Mouse (Mus musculus) midbrain, embryonic 10.5 days (tissue): ENCODE results near the gene Cep250. TPM values are rescaled to one million over a fixed set of nuclear protein-coding genes. Genes with fewer than 3 reads are reported as not detected.
A peak's percentile ranks its signal among the peaks of the same experiment; 100 is the strongest.

Source experiments
- DNase-seq: peaks from one replicate; pipeline ENCODE4 v3.0.0-alpha.2; 2017; ENCODE audit warnings: low spot score
- H3K27ac ChIP-seq: fragments of 300-500 bp; sonication (generic); replicated peaks from 2 replicates; pipeline ENCODE4 v1.5.1; 2016; ENCODE audit warnings: mild to moderate bottlenecking
- H3K27me3 ChIP-seq: fragments of 300-500 bp; sonication (generic); 2 replicates; pipeline ENCODE4 v1.6.1; 2016; ENCODE audit warnings: low read depth, mild to moderate bottlenecking; ENCODE audit not compliant: poor library complexity, severe bottlenecking
- H3K36me3 ChIP-seq: fragments of 300-500 bp; sonication (generic); 2 replicates; pipeline ENCODE4 v1.6.1; 2016; ENCODE audit warnings: mild to moderate bottlenecking, moderate library complexity
- H3K4me1 ChIP-seq: fragments of 300-500 bp; sonication (generic); 2 replicates; pipeline ENCODE4 v1.6.1; 2016
- H3K4me3 ChIP-seq: fragments of 300-500 bp; sonication (generic); 2 replicates; pipeline ENCODE4 v1.5.1; 2016; ENCODE audit warnings: mild to moderate bottlenecking, moderate library complexity
- H3K9me3 ChIP-seq: fragments of 300-500 bp; sonication (generic); replicated peaks from 2 replicates; pipeline ENCODE4 v1.6.1; 2016; ENCODE audit warnings: mild to moderate bottlenecking
- WGBS: fragments of 180-500 bp; shearing (Covaris S2); methylation state at CpG from one replicate; pipeline ENCODE4 v1.1.7; 2016; 5-methylcytosine and 5-hydroxymethylcytosine counted together
- polyA plus RNA-seq: library from polyadenylated mRNA; unstranded; fragments of >200 nt; fragmentation: Nextera tagmentation; extraction: Ambion mirVana; gene quantifications from 2 replicates; pipeline ENCODE4 v1.2.1, GENCODE M21; 2016

Cep250 gene
- polyA plus RNA-seq, 1 experiment from 2014 or later: 24.3 TPM

DNA sequence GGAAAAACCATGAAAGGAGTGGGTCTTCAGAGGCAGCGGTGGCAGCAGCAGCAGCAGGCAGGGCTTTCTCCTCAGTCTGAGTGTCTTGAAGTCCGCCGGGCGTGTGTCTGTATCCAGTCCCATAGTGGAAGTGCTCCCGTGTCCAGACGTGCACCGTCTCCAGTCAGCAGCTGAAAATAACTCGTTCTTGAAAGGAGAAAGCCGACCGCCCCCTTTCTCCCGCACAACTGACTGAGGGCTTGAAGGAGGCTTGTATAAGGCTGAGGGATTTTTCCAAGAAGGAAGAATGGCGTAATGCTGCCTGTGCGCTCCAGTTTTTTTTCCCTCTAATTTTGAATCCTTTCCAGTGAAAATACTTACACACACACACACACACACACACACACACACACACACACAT, 11.1 kb upstream of the Cep250 start, which contains the start of gene Gdf5:
Gene Gdf5, minus strand, starts transcription at position 244 of the 400 bp plus-strand sequence.
- no peak for DNase-seq
- 60% methylated on average over 13 of the region's 13 CpGs for WGBS

DNA sequence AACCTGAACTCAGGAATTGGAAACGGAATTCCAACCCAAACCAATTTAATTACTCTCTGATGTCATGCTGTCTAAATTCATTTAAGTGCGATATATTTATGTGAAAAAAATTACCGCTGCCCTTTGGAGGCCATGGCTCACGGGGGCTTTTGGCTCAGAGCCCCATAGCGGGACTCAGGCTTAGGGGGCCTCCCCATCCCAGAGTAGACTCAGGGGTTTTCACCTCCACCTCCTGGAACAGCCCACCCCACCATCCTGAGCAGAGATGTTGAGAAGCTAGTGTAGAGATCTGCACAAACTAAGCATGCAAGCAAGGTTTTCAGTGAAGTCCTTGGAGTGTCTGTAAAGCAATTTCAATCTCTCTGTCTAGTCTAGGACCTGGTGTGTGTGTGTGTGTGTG, 10.7 kb upstream of the Cep250 start:
- DNase-seq: no peak
- Histone ChIP-seq H3K4me1 (peaks cover 44% of the 10 kb centered on the region), H3K27me3 (peaks cover 11% of the 10 kb centered on the region), H3K9me3 (no peaks in the 10 kb centered on the region), H3K4me3 (no peak overlapping the region), H3K36me3 (no peaks in the 10 kb centered on the region), H3K27ac (no peak overlapping the region)
- 85% methylated on average over 5 of the region's 5 CpGs for WGBS

More for the DNA sequence above, 11.1 kb upstream of the Cep250 start, which contains the start of gene Gdf5:
- Histone ChIP-seq H3K27me3 (peaks cover 11% of the 10 kb centered on the region), H3K4me3 (no peak within 1 kb of the TSS), H3K9me3 (no peaks in the 10 kb centered on the region), H3K4me1 (peaks cover 44% of the 10 kb centered on the region), H3K36me3 (no peaks in the 10 kb centered on the region), H3K27ac (peak within 1 kb of the TSS; percentile 52)

DNA sequence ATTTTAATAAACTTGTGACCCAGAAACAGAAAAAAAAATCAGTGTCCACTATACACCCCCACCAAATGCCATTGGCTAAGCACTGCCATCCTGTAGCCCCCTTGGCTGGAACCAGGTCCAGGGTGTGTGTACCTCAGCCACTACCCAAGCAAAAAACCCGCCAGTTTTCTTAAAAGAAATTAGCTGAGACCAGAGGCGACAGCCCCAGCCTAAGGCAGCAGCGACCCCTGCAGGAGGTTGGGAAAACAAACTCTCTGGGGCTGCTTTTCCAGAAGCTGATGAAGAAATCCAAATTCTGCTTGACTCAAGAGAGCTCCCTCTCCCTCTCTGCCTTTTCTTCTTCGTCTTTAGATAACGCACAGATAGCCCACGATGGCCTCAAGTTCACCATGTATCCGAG, 10.2 kb upstream of the Cep250 start:
- DNase-seq: peak; percentile 70
- 2% methylated on average over 7 of the region's 7 CpGs for WGBS
- Histone ChIP-seq H3K27me3 (peaks cover 11% of the 10 kb centered on the region), H3K27ac (peak overlapping the region; percentile 33), H3K4me1 (peaks cover 44% of the 10 kb centered on the region), H3K36me3 (no peaks in the 10 kb centered on the region), H3K4me3 (no peak overlapping the region), H3K9me3 (no peaks in the 10 kb centered on the region)

DNA sequence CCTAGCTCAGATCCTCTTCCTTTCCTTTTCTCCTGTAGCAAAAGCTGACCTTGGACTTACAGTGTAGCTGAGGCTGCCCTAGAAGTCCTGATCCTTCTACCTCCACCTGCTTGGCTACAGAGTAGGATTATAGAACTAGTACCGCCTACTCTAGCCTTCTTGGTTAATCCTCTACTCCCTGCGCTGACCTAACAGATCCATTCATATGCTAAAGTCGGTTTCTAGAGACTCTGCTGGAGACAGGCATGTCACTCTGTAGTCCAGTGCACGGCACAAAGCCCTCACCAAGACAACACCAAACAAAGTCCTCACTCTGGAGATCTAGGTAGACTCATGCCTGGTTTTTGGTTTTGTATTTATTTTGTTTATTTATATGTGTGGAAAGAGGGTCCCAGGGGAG, 9.8 kb upstream of the Cep250 start:
- Histone ChIP-seq H3K36me3 (no peaks in the 10 kb centered on the region), H3K9me3 (no peaks in the 10 kb centered on the region), H3K4me1 (peaks cover 44% of the 10 kb centered on the region), H3K4me3 (no peak overlapping the region), H3K27ac (peak overlapping the region; percentile 33), H3K27me3 (peaks cover 11% of the 10 kb centered on the region)
- WGBS: 5% methylated on average over 4 of the region's 4 CpGs
- DNase-seq: no peak

DNA sequence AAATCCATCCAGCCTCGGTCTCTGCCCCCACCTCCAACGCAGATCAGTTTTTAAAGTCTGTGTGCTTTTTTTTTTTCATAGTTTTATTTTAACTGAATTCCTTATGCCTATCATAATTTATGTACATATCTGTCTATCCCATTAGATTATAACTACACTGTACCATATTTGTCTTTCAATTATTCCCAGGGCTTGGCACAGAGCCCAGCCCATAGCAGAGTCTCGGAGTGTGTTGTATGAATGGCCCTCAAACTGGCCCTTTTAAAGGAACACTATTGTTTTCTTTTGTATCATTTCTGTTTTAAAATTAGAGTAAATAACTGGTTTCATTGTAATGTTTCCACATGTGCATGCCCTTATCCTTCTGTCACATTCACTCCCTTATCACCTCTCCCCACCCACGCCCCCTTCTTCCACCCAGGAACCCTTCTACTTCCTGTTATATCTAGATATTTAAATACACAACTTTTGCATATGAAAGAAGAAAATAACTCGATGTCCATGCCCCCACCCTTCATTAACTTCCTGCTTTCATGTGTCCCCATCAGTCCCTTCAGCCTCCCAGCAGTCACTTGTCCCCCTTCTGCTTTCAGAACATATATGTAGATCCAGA, 8.8 kb upstream of the Cep250 start:
- no peak overlapping the region for H3K4me3 ChIP-seq
- 80% methylated on average over 5 of the region's 5 CpGs for WGBS
- H3K36me3 ChIP-seq: no peaks in the 10 kb centered on the region
- no peak for DNase-seq
- H3K27me3 ChIP-seq: peaks cover 11% of the 10 kb centered on the region
- no peak overlapping the region for H3K27ac ChIP-seq
- H3K4me1 ChIP-seq: peaks cover 44% of the 10 kb centered on the region
- no peaks in the 10 kb centered on the region for H3K9me3 ChIP-seq

DNA sequence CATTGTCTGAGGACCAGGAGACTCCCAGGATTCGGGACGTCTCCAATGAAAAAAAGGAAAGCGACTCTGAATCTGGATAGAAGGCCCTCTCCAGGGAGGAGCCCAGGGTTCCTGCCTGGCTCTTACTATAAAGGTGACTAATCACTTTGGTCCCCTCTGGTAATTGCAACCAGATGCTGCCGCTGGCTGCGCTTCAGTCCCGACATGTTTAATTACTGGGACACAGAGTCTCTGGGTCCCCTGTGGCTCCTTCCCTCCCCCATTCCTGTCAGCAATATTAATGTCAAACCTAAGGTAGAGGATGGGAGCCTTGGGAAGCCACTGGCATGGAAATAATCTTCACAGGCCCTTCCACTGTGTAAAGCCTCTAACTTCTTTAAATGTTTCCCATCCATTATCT, 6.9 kb upstream of the Cep250 start:
- WGBS: 40% methylated on average over 6 of the region's 6 CpGs
- Histone ChIP-seq H3K4me1 (peaks cover 28% of the 10 kb centered on the region), H3K4me3 (no peak overlapping the region), H3K36me3 (no peaks in the 10 kb centered on the region), H3K27me3 (peaks cover 6% of the 10 kb centered on the region), H3K9me3 (no peaks in the 10 kb centered on the region), H3K27ac (no peak overlapping the region)
- no peak for DNase-seq

DNA sequence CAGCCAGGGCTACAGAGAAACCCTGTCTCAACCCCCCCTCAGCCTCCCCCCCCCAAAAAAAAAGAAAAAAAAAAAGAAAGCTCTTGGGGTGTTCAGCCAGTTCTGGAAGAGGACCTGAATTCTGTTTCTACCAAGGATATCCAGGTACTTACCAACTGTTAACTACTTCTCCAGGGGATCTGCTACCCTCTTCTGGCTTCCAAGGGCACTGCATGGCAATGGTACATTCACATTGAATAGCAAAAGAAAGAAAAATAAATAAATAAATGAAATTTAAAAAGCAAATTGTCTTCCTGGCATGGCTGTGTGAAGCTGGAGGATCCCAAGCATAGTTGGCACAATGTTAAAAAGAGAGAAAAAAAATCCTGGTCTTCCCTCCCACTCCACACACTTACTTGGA, 4.3 kb upstream of the Cep250 start:
- H3K9me3 ChIP-seq: no peaks in the 10 kb centered on the region
- no peak overlapping the region for H3K4me3 ChIP-seq
- no peaks in the 10 kb centered on the region for H3K36me3 ChIP-seq
- H3K4me1 ChIP-seq: peaks cover 3% of the 10 kb centered on the region
- no peaks in the 10 kb centered on the region for H3K27me3 ChIP-seq
- no peak overlapping the region for H3K27ac ChIP-seq
- DNase-seq: no peak

DNA sequence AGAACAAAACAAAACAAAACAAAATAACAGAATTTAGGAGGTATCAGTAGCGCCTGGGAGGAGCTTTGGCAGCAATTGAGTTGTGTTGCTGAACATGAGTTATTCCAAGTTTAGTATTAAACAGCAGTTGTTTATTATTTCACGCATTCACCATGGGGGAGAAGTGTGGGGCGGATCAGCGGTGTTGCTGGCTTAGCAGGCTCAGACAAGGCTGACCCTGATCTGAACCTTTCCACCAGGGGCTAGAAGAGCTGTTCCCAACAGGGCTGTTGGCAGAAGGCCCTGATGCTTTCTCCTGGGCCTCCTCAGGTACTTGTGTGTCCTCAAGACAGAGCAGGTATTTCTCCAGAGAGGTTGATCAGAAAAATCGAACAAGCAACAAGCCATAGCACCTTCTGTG, 3.7 kb downstream of the Cep250 start:
- H3K4me1 ChIP-seq: peaks cover 10% of the 10 kb centered on the region
- no peak overlapping the region for H3K4me3 ChIP-seq
- WGBS: 89% methylated on average over 5 of the region's 5 CpGs
- DNase-seq: no peak
- H3K9me3 ChIP-seq: no peaks in the 10 kb centered on the region
- H3K27ac ChIP-seq: no peak overlapping the region
- H3K27me3 ChIP-seq: no peaks in the 10 kb centered on the region
- peaks cover 51% of the 10 kb centered on the region for H3K36me3 ChIP-seq

DNA sequence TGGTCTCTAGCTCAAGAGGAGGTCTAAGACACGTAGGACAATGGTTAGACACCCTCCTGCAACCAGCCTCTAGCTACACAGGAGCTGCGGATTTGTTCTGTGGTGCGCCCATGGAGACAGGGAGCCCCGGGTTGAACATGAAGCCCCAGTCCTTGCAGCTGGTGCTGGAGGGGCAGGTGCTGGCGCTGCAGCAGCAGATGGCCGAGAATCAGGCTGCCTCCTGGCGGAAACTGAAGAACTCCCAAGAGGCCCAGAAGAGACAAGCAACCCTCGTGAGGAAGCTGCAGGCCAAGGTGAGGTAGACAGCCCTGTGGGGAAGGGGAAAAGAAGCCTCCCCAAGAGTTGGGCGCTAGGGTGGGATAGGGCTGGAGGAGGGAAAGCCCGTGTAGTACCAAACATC, 5.6 kb downstream of the Cep250 start:
- H3K4me1 ChIP-seq: peaks cover 10% of the 10 kb centered on the region
- H3K36me3 ChIP-seq: peaks cover 70% of the 10 kb centered on the region
- no peaks in the 10 kb centered on the region for H3K27me3 ChIP-seq
- H3K27ac ChIP-seq: no peak overlapping the region
- 88% methylated on average over 10 of the region's 10 CpGs for WGBS
- no peak for DNase-seq
- no peaks in the 10 kb centered on the region for H3K9me3 ChIP-seq
- no peak overlapping the region for H3K4me3 ChIP-seq

DNA sequence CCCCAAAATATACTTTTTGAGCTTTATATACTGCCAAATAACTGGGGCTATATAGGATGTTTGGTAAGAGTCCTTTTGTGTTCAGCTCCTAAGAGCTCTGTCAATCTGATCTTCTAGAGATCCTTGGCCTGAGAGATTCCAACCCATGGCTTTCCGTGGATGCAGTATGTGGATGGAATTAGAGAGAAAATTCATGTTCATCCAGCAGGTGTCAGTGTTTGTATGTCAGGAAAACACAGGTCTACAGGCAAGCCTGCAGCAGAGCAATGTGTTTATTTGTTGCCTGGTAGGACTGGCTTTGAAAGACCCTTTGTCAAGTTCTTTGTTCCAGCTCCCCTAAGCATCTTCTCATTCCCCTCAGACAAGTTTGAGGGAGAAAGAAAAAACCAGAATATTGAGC, 6.7 kb downstream of the Cep250 start:
- Histone ChIP-seq H3K9me3 (no peaks in the 10 kb centered on the region), H3K36me3 (peaks cover 81% of the 10 kb centered on the region), H3K27ac (no peak overlapping the region), H3K4me3 (no peak overlapping the region), H3K4me1 (no peaks in the 10 kb centered on the region; the same call in 1 of the 2 replicates), H3K27me3 (no peaks in the 10 kb centered on the region)
- WGBS: 58% methylated on average over 1 of the region's 1 CpGs
- no peak for DNase-seq

DNA sequence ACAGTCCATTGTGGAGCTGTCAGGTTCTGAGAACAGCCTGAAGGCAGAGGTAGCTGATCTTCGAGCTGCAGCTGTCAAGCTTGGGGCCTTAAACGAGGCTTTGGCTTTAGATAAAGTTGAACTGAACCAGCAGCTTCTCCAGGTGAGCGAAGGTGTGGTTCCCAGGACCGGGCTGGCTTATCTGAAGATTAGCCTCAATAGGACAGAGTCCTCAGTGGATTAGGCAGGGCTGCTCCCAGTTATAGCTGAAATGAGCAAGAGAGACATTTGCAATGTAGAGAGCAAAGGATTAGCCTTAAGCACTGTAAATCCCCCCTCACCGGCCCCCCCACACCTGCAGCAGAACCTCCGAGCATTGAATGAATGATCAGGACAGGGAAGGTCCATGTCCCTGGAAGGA, 17.1 kb downstream of the Cep250 start:
- Histone ChIP-seq H3K4me3 (no peak overlapping the region), H3K27me3 (no peaks in the 10 kb centered on the region), H3K4me1 (no peaks in the 10 kb centered on the region), H3K27ac (no peak overlapping the region), H3K36me3 (peaks cover 96% of the 10 kb centered on the region), H3K9me3 (no peaks in the 10 kb centered on the region)
- no peak for DNase-seq
- WGBS: 80% methylated on average over 6 of the region's 6 CpGs

DNA sequence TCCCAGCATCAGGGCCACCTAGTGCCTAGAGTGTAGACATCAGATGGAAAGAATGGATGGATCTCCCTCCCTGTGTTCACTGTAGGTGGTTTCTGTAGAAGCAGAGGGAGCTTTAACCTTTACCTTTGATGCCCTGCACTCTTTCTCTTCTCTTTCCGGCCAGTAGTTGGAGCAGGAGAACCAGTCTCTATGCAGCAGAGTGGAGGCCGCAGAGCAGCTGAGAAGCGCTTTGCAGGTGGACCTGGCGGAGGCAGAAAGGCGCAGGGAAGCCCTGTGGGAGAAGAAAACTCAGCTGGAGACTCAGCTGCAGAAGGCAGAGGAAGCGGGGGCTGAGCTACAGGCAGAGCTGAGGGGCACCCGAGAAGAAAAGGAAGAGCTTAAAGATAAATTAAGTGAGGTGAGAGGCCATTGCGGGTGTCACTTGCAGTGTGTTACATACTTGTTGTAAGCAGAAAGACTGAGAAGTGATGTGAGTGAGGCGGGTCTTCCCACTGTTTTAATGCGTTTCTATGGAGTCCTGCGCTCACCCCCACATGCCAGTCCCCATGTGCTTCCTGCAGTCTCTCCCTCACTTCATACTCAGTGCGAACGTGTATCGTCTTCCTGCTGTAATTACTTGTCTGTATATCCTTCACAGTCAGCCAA, 18.0 kb downstream of the Cep250 start:
- peaks cover 96% of the 10 kb centered on the region for H3K36me3 ChIP-seq
- 83% methylated on average over 14 of the region's 14 CpGs for WGBS
- no peaks in the 10 kb centered on the region for H3K4me1 ChIP-seq
- no peak overlapping the region for H3K27ac ChIP-seq
- no peaks in the 10 kb centered on the region for H3K27me3 ChIP-seq
- no peak for DNase-seq
- H3K4me3 ChIP-seq: no peak overlapping the region
- no peaks in the 10 kb centered on the region for H3K9me3 ChIP-seq

DNA sequence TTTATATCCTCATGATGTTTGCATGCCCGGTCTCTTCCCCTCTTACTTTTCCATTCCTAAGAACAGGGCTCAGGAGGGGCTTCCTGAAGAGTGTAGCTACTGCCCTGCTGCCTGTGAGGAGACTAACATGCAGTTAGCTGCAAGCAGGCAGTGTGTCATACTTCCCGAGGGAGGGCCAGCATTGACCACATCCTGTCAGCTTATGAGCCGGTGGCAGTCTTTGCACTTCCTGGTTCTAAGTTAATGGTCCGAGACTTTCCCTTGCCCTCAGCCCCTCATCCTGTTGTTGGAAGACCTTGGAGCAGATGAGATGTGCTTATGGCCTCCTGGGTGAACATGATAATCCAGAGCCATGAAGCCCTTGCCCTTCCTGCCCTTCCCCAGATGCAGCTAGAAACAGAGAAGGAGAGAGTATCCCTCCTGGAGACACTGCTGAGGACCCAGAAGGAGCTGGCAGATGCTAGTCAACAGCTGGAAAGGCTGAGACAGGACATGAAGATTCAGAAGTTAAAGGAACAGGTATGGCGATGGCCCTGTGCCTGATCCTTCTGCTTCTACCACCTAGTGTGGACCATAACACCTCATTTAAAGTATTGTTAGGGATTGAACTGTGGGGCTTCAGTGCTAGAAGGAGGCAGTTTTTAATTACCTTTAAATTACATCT, 23.2 kb downstream of the Cep250 start:
- H3K4me3 ChIP-seq: no peak overlapping the region
- H3K4me1 ChIP-seq: no peaks in the 10 kb centered on the region
- peaks cover 99% of the 10 kb centered on the region for H3K36me3 ChIP-seq
- no peak overlapping the region for H3K27ac ChIP-seq
- no peaks in the 10 kb centered on the region for H3K9me3 ChIP-seq
- H3K27me3 ChIP-seq: no peaks in the 10 kb centered on the region
- no peak for DNase-seq
- 84% methylated on average over 5 of the region's 5 CpGs for WGBS
